Mouse (Mus musculus) lung, postnatal 10 days (tissue): ENCODE data around the gene Hdac5.

Experiments used
- DNase-seq: peaks from one replicate; pipeline ENCODE4 v3.0.0; 2021

The Hdac5 gene

DNA sequence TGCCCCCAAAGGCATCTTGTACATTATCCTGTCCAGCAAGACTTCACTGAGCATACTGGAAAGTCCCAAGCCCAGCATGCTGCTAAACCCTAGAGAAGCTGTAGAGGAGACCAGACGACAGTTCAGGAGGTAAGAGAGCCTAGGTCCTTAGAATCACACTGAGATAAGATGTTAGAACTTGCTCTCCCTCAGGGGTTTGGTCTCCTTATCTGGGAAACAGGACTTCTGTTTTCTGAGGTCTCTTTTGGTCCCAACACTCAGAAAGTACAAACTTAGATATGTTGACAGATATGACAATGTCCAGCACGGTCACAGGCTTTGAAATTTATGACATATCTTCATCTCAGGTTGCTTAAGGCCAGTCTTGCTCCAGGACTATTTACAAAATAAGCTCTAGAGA lies 6.1 kb upstream of the Hdac5 start:
- no peak for DNase-seq

DNA sequence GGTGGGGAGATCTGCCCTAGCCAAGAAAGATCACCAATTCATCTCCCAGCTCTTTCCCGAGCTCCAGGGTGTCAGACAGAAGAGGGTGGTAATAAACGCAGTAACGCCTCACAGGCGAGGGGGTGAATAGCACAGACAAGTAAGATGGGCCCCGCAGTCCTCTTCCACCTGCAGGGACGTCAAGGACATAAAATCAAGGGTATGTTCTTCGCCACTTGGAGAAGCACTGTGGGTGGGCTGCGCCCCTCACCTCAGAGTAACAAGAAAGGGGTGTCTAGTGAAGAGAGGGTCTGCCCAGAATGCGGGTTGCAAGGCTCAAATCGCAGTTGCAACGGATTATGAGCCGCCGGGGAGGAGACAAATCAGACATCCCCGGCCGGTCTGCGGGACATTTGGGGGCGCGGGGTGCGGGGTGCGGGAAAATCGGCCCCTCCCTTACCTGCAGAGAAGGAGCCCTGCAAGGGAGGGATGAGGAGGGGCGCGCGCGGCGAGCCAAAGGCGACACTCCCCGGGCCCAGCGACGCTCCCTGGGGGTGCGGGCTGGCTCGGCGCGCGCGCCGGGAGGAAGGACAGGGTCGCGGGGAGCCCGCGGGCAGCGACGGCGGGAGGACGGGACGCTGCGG lies 524 bp downstream of the Hdac5 start:
- DNase-seq: no peak

GRCm38 (mm10) chr11:102228646-102229268 lies 1.2 kb downstream of the Hdac5 start:
- DNase-seq: no peak

DNA sequence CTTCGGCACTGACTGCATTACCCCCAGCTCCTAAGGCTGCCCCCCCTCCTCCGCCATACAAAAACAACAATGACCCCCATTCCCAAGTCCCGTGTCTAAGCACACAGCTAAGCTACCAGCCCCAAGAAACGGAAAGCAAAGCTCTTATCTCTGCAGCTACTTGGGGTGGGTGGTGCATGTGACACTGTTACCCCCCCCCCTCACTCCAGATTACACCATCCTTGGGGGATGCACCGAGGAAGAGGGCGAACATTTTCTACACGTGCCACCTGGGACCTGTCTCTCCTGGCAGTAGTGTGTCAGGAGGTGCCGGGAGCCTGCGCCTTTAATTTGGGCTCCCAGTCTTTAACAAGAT lies 1.8 kb downstream of the Hdac5 start:
- DNase-seq: no peak

DNA sequence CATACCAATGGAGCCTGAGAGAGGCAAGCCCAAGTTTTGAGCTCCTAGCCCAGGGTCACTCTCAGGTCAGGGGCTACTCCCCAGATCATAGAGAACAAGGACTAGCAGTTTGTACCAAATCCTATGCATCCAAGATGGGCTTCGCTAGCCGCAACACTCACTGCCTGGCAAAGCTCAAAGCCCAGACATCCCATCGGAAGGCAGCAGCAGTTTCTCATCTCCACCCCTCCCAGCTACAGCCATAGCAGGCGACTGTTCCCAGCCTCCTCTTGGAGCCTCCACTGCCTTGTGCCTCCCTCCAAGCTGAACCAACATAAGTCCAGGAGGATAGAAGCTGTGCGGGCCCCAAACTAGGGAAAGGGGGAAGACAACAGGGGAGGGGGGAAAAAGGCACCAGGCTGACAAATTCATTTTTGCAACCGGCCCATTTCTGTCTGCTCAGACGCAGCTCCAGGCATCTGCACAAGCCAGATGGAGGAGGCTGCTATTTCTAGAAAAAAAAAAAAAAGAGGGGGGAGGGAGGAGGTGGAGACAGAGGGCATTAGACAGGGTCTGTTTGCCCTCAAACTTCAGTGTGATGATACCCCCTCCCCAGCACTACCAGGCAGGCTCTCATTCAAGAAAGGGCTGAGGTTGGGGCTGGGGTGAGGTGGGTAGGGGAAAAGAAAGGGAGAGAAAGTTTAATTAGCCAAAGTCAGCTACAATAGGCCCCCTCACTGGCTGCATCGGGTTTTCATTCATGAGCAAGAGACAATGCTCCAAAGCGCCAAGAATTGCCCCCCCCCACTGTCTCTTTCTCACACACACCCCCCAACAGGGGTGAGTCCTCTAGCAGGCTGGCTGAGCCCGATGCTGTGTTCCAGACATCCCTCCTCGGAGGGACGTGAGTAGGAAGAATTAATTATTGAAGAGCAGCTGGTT lies 2.4 kb downstream of the Hdac5 start:
- no peak for DNase-seq

- no peak for DNase-seq
Observed at GRCm38 (mm10) chr11:102226067-102226978, 3.6 kb downstream of the Hdac5 start.

DNA sequence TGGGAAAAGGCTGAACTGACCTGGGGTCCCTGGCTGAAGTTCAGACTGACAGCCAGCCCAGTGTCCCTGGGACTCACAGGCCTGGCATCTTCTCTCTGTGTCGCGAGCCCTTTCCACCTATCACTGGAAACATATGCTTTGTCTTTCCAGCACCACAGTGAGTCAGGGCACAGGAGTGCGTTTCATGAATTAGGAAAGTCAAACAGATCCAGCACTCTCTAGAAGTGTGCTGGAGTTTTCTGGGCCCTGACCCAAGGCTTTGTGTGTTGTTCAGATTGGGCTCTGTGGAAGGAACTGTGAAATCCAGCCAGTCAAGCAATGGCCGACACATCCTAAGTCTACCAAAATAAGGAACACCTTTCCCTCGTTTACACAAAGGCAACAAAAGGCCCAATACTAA lies 4.7 kb downstream of the Hdac5 start:
- no peak for DNase-seq

DNA sequence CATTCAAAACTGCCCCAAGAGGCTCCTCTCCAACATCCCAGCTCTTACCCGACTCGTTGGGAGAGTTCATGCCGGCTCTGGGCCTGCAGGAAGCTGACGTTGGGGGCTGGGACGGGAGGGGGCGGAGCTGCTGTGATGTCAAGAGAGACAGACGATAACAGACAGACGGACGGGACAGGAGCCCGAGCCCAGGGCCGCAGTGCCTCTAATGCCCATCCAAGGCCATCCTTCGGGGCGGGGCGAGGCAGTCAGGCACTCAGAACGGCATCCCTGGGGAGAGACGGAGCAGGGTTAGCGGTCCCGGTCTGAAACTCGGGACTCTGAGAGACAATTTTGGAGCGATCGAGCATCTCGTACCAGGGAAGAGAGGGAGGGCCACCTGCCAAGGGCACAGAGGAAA lies 5.3 kb downstream of the Hdac5 start:
- no peak for DNase-seq

DNA sequence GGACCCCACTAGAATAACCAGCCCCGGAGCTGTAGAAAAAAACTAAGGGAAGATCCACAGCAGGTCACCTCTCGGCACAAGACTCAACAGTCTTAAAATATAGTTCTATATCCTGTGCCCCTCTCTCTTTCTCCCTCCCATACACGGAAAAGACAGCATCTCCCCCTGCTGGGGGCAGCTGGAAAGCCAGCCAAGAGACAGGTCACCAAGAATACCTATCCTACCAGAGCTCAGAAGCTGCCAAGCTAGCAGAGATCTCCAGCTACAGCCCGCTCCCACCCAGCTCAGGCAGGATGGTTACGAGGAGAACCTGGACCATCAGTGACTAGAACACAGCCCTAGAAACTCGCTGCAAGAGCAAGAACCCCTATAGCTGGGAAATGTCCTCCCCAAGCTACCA lies 6.8 kb downstream of the Hdac5 start:
- DNase-seq: peak; percentile 75

DNA sequence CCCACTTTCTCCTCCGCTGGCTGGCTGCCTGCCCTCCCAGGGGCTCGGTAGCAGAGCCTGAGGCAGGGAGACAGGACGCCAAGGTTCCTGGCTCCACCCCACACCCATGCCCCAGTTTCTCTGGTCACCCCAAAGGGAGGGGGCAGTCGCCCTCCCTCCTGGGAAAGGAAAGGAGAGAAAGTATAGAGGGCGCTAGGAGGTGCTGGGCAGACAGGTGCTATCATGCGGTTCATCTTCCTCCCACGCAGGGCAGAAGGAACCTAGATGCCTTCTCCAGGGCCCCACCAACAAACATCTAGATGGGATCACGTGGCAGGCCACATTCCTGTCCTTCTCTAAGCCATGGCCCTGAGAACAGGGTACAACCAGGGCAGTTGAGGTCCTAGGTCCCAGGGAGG lies 8.0 kb downstream of the Hdac5 start:
- DNase-seq: no peak

DNA sequence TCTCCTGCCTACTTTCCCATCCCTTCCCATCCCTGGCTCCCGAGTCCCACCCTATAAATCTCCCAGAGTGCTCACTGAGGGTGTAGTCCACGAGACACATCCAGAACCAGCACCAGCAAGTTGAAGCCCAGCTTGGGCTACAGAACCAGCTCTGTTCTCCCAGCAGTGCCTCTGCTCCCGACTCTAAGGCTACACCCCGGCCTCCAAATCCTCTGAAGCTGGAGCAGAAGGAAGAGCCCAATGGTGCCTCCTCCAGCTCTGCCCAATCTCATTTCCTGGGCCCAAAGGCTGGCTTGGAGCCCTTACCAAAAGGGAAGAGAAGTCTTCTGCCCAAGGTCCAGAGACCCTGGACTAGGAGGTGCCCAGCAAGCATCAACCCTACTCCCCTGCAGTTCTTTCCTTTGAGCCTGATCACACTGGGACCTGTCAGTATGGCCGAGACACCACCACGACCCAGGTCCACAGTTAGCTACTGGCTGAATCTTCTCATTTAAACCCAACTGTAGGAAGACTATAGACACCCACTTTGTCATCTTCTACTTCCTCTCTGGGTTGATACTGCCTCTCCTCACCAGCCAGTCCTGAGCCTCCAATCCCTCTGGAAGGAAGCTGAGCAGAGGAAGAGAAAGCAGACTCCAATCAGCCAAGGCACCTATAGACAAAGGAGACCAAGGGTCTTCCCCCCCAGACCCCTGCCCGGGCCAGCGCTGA lies 8.6 kb downstream of the Hdac5 start:
- DNase-seq: no peak

DNA sequence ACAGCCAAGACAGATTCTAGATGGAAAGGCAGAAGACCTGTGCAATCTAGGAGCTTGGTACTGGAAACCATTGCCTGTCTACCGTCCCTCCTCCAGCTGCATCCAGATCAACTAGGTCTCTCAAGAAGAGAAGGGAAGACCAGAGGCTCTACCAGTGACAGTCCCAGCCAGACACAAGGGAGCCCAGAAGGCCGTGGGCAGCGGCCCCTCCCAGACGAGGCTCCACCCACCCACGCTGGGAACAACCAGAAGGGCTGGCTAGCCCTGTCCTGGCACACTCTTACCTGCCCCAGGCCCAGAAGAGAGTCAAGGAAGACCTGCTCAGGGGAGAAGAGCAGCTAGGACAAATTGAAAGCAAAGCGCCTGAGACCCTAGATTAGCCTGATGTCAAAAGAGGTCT lies 9.5 kb downstream of the Hdac5 start:
- no peak for DNase-seq

GRCm38 (mm10) chr11:102219994-102220346 lies 10.0 kb downstream of the Hdac5 start:
- DNase-seq: no peak

GRCm38 (mm10) chr11:102219247-102219993 lies 10.5 kb downstream of the Hdac5 start:
- DNase-seq: no peak

- DNase-seq: peak; percentile 98
Observed at GRCm38 (mm10) chr11:102218783-102219182, 11.2 kb downstream of the Hdac5 start.

DNA sequence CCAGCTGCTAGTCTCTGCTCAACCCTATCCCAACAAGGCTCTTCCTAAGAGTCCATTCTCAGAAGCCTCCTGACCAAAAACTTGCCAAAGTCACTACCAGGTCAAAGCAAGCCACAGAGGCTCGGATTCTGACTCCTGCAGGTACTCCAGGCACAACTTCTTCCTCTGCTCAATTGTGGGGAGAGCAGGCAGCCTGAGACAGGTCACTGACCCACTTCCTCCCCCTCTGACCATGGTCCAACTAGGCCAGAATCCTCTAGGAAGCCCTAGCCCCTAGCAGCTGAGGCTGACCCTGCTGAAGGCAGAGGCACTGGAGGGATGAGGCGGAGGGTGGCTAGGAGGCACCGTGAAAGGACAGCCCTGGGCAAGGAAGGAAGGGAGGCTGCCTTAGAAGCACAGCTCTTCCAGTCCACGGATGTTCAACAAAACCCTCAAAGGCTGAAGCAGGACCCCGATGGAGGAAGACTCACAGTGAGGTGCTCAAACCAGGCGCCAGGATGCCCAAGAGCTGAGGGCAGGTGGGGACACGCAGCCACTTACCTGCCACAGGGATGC lies 12.0 kb downstream of the Hdac5 start:
- no peak for DNase-seq

DNA sequence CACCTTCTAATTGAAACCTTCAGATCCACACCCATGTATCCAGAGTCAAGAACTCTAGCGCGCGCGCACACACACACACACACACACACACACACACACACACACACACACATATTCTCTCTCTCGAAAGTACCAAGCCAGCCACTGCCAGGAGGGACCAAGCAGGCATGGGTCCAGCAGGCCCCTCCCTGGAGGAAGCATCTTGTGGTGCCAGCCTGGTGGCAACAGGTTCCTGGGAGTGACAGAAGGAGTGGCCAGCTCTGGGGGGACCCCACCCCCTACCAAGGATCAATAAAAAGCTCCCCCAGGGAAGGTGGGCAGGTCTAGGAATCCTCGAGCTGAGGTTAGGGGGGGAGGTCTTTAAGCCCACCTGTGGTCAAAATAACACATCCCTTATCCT lies 12.6 kb downstream of the Hdac5 start:
- no peak for DNase-seq

- DNase-seq: no peak
Observed at GRCm38 (mm10) chr11:102216886-102217240, 13.1 kb downstream of the Hdac5 start.

DNA sequence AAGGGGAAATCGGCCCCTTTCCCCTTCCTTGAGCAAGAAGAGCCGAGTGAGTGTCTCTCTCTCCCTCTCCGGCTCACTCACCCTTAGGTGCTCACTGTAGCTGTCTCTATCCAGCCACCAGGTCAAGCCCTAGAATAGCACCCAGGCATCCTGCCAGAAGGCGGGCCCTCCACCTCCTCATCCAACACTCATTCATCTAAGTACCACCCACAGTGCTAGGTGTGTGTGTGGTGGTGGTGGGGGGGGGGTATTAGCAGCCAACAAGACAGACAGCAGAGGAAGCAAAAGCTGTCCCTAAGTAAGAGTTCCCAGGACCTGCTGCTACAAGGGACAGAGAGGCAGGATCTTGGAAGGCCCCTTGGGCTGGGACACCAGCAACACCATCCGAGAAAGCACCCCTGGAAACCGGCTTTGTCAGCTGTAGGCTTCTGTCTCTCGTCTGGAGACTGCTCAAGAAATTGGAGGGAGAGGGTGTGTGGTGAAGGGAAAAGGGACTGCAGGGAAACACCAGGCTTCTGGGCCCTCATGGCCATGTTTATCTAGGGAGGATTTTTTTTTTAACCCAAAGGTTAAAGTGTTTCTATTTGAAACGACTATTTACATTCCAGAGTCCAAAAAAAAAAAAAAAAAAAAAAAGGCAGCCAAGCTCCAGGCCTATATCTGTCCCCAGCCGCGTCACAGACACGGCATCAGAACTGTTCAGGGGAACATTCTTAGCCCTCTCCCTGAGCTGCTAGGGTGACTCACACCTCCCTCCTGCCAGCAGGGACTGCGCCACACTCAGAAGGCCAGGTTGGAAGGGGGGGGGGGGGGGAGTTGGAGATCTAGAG lies 13.7 kb downstream of the Hdac5 start:
- DNase-seq: peak; percentile 81

DNA sequence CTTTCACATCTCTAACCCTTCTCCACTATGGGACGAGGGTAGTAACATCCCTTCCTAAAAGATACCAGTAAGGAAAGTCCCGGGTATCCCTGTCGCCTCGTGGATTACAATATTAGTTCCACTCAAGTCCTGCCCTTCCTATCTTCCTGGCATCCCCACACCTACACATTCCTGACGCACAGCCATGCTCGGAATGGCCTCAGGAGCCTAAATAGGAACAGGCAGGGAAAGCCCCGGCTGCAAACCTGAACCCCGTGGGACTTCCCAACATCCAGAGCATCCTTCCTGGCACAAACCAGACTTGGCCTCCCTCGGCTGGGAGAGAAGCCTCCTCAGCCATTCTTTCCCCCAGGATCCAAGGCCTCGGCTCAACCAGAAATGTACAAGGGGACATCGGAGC lies 14.5 kb downstream of the Hdac5 start:
- no peak for DNase-seq
